Mouse (Mus musculus) embryonic fibroblast, embryonic 13.5 days (primary cell): Measurements from ENCODE around the gene Nav3. TPM values are rescaled to one million over a fixed set of nuclear protein-coding genes. Genes with fewer than 3 reads are reported as not detected.

Experiments
- H3K27ac ChIP-seq: 2 replicates; pipeline ENCODE4 v1.5.1; 2012; ENCODE audit warnings: low read length, control low read depth, inconsistent platforms; ENCODE audit not compliant: insufficient read depth
- H3K4me1 ChIP-seq: 2 replicates; pipeline ENCODE4 v1.6.1; 2011; ENCODE audit warnings: low read length; ENCODE audit not compliant: control insufficient read depth, insufficient read depth
- H3K4me3 ChIP-seq: 2 replicates; pipeline ENCODE4 v1.5.1; 2011; ENCODE audit warnings: mild to moderate bottlenecking, control low read depth, low read length; ENCODE audit not compliant: insufficient read depth
- CTCF ChIP-seq: IDR thresholded peaks from 2 replicates; pipeline ENCODE4 v1.5.1; 2011; ENCODE audit warnings: mild to moderate bottlenecking, control low read depth, low read length, moderate library complexity, borderline replicate concordance; ENCODE audit not compliant: insufficient read depth
- POLR2A ChIP-seq: IDR thresholded peaks from 2 replicates; pipeline ENCODE4 v1.6.1; 2011; ENCODE audit warnings: low read depth, mild to moderate bottlenecking, control low read depth, low read length, moderate library complexity
- polyA plus RNA-seq: library from polyadenylated mRNA; stranded (reverse); fragments of >200 nt; gene quantifications from 2 replicates; pipeline ENCODE4 v1.2.4, GENCODE M21; 2011; ENCODE audit warnings: low read depth; ENCODE audit not compliant: missing spikeins, insufficient read length

Gene Nav3
- polyA plus RNA-seq, 1 experiment = 5.2 TPM

DNA sequence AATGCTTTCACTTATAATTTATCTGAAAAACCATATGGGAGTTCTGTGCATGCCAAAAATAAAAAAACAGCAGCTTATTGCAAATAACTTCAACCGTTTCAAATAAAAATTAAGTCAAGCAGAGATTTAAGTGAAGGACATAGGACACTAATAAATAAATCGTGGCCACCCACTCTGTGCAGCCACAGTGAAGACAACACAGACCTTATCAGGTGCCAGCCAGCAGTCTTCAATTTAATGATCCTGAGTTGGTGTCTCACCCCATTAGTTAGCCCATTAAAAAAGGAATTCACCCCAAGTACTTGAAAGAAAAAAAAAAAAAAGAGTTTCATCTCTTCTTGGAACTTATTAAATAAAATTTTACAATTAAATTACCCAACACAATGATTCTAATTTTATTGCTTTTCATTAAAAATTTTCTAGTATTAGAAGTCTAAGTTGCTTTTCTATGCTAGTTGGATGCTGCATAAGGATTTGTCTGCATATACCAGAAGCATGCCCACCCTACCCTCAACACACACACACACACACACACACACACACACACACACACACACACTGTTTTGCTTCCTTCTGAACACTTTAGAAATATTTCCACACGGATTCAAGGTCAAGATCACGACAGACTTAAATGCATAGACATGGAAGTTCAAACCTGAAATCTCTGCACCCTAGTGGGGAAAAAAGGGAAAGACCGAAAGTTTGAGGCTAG, 649.1 kb downstream of the Nav3 start:
- no peak for TF ChIP-seq POLR2A
- no peak for TF ChIP-seq CTCF
- Histone ChIP-seq H3K4me3 (no peak overlapping the region), H3K27ac (no peak overlapping the region), H3K4me1 (no peaks in the 10 kb centered on the region)

DNA sequence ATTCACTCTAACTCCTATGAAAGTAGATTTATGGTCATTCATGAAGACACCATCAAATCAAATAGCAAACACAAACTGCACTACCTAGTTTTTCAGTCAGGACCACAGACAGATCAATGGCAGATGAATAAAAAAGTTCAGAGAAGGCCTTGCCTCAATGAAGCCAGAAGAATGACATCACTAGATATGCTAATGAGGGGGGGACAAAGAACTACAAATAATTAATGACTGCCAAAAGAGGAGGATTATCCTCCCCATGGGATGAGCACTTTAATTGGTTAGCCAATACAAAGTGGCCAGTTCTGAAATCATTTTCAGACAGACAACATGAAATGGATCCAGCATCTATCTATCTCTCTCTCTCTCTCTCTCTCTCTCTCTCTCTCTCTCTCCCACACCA, 652.6 kb downstream of the Nav3 start:
- TF ChIP-seq POLR2A = no peak
- no peak for TF ChIP-seq CTCF
- no peak overlapping the region for H3K4me3 ChIP-seq
- H3K4me1 ChIP-seq = no peaks in the 10 kb centered on the region
- H3K27ac ChIP-seq = no peak overlapping the region

DNA sequence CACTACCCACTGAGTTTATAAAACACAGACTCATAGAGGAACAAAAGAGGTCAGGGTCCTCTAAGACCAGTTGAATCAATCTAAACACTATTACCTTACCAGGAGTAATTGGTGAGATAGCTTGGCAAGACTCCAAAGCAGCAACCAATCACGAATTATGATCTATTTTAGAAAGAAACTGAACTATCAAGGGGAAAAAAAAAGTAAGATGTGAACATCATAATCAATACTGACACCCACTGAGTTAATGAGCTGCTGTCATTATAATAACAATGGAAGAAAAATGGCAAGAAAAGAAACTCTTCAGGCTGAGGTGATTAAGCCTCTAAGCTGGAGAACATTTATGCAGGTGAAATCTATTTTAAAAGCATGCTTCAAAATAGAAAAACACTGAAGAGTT, 653.8 kb downstream of the Nav3 start:
- no peaks in the 10 kb centered on the region for H3K4me1 ChIP-seq
- no peak for TF ChIP-seq POLR2A
- TF ChIP-seq CTCF = no peak

DNA sequence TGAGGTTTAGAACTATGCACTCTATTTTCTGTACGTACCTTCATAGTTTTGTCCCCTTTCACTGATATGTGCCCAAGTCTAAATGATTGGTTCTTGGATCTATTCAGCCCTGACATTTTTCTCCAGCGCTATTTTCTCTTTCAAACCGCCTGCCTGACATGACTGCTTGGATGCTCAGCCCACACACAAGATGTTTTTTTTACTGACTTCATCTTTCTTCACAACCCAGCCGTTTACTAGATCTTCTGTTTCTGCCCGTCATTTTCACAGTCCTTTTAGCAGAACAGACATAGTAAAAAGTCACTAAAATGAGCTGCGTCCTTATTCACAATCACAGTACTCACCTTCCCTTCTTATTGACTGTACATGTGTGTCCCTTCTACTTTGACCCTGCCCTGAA, 656.8 kb downstream of the Nav3 start:
- TF ChIP-seq POLR2A (no peak), CTCF (no peak)
- no peak overlapping the region for H3K27ac ChIP-seq
- no peaks in the 10 kb centered on the region for H3K4me1 ChIP-seq
- H3K4me3 ChIP-seq = no peak overlapping the region

More for the DNA sequence above, 653.8 kb downstream of the Nav3 start:
- H3K4me3 ChIP-seq = no peak overlapping the region
- no peak overlapping the region for H3K27ac ChIP-seq

DNA sequence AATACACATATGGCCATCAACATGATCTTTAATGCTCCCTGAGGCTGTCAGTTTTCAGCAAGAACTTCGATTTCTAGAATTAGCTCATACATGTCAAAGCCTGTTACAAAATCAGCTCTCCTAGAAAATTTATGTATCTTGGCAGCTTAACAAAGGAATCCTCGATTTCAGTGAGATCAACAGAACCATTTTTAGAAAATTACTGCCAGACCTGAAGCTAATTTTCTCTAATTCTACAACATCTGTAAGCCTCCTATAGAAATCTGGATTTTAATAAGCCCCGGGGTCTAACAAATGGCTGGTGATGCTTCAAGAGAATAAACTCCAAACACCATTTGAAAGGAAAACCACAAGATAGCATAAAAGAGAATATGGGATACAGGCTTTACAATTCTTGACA, 659.0 kb downstream of the Nav3 start:
- no peak overlapping the region for H3K4me3 ChIP-seq
- no peak overlapping the region for H3K27ac ChIP-seq
- TF ChIP-seq POLR2A (no peak), CTCF (no peak)
- no peaks in the 10 kb centered on the region for H3K4me1 ChIP-seq

DNA sequence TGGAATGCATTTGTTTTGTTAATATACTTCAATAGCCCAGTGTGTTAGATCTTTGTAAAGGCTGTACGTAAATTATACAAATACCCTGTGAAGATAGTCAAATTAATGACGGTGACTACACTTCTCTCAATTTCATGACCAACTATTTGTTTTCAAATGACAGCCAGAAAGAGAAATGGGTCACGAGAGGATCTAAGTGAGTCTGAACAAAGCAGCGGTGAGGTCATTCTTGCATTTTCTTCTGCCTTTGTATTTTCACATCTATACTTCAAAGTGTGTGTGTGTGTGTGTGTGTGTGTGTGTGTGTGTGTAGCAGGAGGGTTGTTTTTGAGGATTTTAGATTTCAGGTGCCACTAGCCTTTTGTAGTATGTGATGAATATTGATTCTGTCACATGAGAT, 662.5 kb downstream of the Nav3 start:
- H3K4me3 ChIP-seq = no peak overlapping the region
- TF ChIP-seq CTCF (no peak), POLR2A (no peak)
- H3K27ac ChIP-seq = no peak overlapping the region
- H3K4me1 ChIP-seq = no peaks in the 10 kb centered on the region

DNA sequence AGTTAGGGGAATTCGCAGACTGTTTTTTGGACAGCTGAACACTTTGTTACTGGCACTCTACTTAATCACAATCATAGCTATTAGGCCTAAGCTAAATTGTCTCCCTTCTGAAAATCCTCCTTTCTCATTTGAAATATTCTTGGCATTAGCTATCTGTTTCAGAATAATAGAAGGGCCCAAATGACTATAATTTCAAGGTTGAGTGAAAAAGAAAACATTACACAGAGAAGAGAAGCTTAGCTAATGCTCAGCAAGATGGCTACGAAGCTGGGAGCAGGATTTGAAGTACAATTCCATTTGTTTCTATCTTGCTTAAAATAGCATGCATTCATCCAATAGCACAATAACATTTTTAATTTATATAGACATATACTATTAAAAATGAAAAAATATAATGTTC, 667.3 kb downstream of the Nav3 start:
- Histone ChIP-seq H3K4me1 (no peaks in the 10 kb centered on the region), H3K4me3 (no peak overlapping the region), H3K27ac (no peak overlapping the region)
- TF ChIP-seq CTCF = no peak

DNA sequence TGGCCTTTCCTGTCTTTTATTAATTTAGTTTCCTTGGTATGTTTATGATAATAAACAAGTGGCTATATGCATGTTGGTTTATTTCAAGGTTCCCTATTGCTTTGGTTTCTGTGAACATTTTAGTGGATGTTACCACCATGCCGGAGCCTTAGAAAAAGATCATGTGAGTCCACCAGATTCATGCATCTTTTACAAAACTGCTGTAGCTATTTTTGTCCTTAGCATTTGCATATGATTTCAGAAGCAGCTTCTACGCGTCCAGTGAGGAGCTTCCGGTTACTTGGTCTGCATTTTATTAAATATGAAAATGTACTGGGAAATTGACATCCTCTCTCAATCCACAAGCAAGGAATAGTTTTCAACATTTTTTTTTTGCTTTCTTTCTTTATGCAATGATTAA, 676.9 kb downstream of the Nav3 start:
- TF ChIP-seq POLR2A = no peak
- no peak for TF ChIP-seq CTCF
- no peaks in the 10 kb centered on the region for H3K4me1 ChIP-seq
- H3K4me3 ChIP-seq = no peak overlapping the region

DNA sequence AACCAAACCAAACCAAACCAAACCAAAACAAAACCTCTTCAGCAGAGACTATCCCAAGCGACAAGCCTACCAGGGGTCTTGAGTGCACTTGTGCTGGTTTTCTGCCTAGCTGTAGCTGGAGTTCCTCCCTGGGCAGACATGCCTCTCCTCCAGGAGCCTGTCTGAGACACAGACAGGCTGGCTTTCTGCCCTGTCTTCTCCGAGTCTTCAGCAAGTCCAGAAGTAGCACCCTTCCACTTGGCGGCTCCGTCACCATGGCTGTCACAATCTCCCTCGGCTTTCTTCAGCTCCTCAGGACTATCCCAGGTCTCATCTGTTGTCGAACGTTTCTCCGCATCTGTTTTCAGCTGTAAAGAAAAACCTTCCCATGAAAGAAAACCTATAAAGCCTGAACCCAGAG, 686.9 kb downstream of the Nav3 start:
- no peak overlapping the region for H3K4me3 ChIP-seq
- H3K4me1 ChIP-seq = no peaks in the 10 kb centered on the region
- H3K27ac ChIP-seq = no peak overlapping the region
- no peak for TF ChIP-seq CTCF
- no peak for TF ChIP-seq POLR2A

More for the DNA sequence above, 676.9 kb downstream of the Nav3 start:
- H3K27ac ChIP-seq = no peak overlapping the region

DNA sequence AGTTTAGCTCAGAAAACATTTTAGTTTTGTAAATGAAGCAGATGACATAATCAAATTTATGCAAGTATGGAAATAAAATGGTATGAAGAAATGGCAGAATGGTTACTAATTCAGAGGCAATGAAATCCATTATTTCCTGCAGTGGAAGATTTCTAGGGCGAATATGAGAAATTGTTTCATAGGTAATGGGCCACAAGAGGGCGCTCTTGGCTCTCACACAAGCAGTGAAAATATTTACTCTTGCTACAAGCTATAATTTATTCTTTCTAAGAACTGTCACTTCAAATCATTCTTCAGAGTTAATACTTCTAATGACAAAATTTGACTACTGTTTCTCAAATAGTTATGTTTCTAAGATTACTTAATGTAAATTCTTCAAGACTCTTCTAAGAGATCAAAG, 690.4 kb downstream of the Nav3 start:
- no peak overlapping the region for H3K4me3 ChIP-seq
- no peaks in the 10 kb centered on the region for H3K4me1 ChIP-seq
- H3K27ac ChIP-seq = no peak overlapping the region
- TF ChIP-seq CTCF (no peak), POLR2A (no peak)

DNA sequence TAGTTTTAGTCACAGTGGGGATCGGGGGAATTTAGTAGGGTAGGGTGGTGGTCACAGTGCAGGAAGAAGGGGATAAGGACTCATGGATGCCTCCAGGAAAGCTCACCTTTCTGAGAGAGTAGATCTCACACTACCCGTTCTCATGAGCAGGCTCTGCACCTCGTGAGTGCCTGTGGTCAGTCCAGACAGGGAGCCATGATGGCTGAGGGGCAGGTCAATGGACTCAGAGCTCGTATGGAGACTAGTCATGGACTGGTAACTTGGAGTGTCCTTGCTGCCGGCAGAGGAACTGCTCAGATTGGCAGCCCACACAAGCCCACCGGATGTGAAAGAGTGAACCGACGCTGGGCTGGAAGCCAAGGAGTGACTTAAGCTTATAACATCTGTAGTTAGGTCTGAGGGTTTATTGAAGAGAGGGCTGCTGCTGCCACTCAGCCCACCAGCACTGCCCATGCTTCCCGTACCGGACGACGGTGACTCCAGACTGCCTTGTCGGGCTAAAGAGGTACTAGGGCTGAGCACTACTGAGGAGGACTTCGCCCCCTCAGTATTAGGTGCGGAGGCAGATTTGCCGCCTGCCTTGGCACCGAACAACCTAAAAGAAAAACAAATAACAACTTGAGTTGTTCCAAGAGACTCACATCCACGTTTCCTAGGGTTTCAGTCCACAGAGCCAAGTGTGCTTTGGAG, 691.4 kb downstream of the Nav3 start:
- no peak overlapping the region for H3K4me3 ChIP-seq
- TF ChIP-seq CTCF (no peak), POLR2A (no peak)
- H3K4me1 ChIP-seq = no peaks in the 10 kb centered on the region
- H3K27ac ChIP-seq = no peak overlapping the region
